Mouse (Mus musculus) layer of hippocampus, postnatal 14 days (tissue): ENCODE results near the gene Xkr7. TPM values are rescaled to one million over a fixed set of nuclear protein-coding genes. Genes with fewer than 3 reads are reported as not detected.

Experiments used
- DNase-seq, 2 experiments: peaks; one replicate each; pipeline ENCODE4 v3.0.0; 2021 to 2022; ENCODE audit warnings: low spot score in 2 of 2, mixed read lengths in 1 of 2
- total RNA-seq, 2 experiments: library from RNA; stranded (reverse); gene quantifications; 2 replicates each; pipeline ENCODE4 v1.2.3; 2021

Gene Xkr7
- total RNA-seq, 2 experiments from 2014 or later = 3.3 TPM

GRCm38 (mm10) chr2:153032083-153032842, 611 bp downstream of the Xkr7 start:
- peak; percentile 55 to 56 for DNase-seq

GRCm38 (mm10) chr2:153032973-153033372, 1.3 kb downstream of the Xkr7 start:
- DNase-seq = no peak

- DNase-seq = no peak
These were observed 2.0 kb downstream of the Xkr7 start for GRCm38 (mm10) chr2:153033545-153034230.

- DNase-seq = no peak
These were observed 5.0 kb downstream of the Xkr7 start for GRCm38 (mm10) chr2:153036690-153037089.

- DNase-seq = no peak
These were observed 12.2 kb downstream of the Xkr7 start for GRCm38 (mm10) chr2:153043886-153044285.

- no peak for DNase-seq
These were observed 14.2 kb downstream of the Xkr7 start for GRCm38 (mm10) chr2:153045884-153046299.

GRCm38 (mm10) chr2:153047828-153048465, 16.3 kb downstream of the Xkr7 start:
- DNase-seq = peak; percentile 59 to 68

- no peak for DNase-seq
These were observed 17.8 kb downstream of the Xkr7 start for GRCm38 (mm10) chr2:153049288-153049996.

- DNase-seq = no peak
These were observed 18.3 kb downstream of the Xkr7 start for GRCm38 (mm10) chr2:153049997-153050358.

- no peak for DNase-seq
These were observed 19.4 kb downstream of the Xkr7 start for GRCm38 (mm10) chr2:153051095-153051494.

- DNase-seq = no peak
These were observed 19.9 kb downstream of the Xkr7 start for GRCm38 (mm10) chr2:153051537-153051936.

- peak in 1 of 2 experiments; percentile 20 for DNase-seq
These were observed 21.2 kb downstream of the Xkr7 start for GRCm38 (mm10) chr2:153052700-153053351.

GRCm38 (mm10) chr2:153053896-153054295, 22.2 kb downstream of the Xkr7 start:
- DNase-seq = no peak

GRCm38 (mm10) chr2:153055270-153055920, 23.7 kb downstream of the Xkr7 start:
- DNase-seq = no peak

GRCm38 (mm10) chr2:153058365-153058764, 26.7 kb downstream of the Xkr7 start:
- no peak for DNase-seq

- DNase-seq = no peak
These were observed 28.6 kb downstream of the Xkr7 start for GRCm38 (mm10) chr2:153060216-153060615.

GRCm38 (mm10) chr2:153063394-153063793, 31.7 kb downstream of the Xkr7 start:
- peak; percentile 43 to 48 for DNase-seq

GRCm38 (mm10) chr2:153064190-153064970, 32.7 kb downstream of the Xkr7 start:
- no peak for DNase-seq

GRCm38 (mm10) chr2:153065747-153066508, 34.3 kb downstream of the Xkr7 start, which contains the start of gene Ccm2l:
Ccm2l (plus strand) TSS chr2:153065955.
- no peak for DNase-seq
